Mouse (Mus musculus) inflammation-experienced regulatory T-cells, adult 6 months (primary cell): Measurements from ENCODE around the gene Ip6k1. TPM values are rescaled to one million over a fixed set of nuclear protein-coding genes. Genes with fewer than 3 reads are reported as not detected.

ENCODE experiments used
- ATAC-seq: one replicate; pipeline ENCODE4 v1.8.0; 2017
- polyA plus RNA-seq, 3 experiments: library from polyadenylated mRNA; unstranded; fragments of 100-300 nt; shearing (Covaris generic); gene quantifications; one replicate each; pipeline ENCODE4 v1.2.1; 2017

Ip6k1 gene
- polyA plus RNA-seq, 3 experiments from 2014 or later: 20.8 to 95.9 (median 58.2) TPM

DNA sequence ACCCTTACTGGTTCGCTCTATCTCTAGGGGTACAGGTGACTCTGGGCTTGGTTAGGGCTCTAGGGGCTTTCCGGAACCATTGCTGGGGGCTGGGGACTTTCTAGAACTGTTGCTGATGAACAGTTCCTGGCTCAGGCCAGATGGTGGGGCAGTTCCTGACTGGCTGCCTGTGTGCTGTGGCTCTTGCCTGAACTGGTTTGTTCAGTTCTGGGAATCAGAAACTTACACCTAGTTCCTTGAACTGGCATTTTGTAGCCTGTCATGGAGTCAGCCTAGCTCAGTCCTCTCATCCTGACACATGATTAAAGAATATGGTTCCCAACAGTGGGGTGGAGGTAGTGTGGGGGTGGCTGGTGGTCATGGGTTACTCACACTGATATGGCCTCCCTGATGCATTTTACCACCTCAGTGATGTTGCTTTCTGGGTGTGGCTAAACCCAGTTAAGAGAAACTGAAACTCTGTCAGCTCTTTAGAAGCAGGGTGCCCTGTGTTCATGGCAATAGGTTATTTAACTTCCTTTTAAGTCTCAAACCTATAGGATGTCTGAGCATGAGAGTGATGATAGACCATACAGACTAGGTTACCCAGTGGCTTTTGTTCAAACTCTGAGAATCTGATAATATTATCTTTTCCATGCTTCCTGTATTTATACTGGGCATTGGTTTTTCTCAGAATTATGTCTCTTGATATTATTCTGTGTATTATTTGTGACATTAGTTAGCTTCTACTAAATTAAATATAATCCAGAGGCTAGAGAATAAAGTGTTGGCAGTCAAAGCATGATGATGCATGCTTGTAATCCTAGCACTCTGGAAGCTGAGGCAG lies 33.2 kb downstream of the Ip6k1 start:
- peak; percentile 87 for ATAC-seq

- no peak for ATAC-seq
These were observed 42.6 kb downstream of the Ip6k1 start for GRCm38 (mm10) chr9:108044751-108045492.

GRCm38 (mm10) chr9:108046582-108046981 lies 44.3 kb downstream of the Ip6k1 start:
- no peak for ATAC-seq

DNA sequence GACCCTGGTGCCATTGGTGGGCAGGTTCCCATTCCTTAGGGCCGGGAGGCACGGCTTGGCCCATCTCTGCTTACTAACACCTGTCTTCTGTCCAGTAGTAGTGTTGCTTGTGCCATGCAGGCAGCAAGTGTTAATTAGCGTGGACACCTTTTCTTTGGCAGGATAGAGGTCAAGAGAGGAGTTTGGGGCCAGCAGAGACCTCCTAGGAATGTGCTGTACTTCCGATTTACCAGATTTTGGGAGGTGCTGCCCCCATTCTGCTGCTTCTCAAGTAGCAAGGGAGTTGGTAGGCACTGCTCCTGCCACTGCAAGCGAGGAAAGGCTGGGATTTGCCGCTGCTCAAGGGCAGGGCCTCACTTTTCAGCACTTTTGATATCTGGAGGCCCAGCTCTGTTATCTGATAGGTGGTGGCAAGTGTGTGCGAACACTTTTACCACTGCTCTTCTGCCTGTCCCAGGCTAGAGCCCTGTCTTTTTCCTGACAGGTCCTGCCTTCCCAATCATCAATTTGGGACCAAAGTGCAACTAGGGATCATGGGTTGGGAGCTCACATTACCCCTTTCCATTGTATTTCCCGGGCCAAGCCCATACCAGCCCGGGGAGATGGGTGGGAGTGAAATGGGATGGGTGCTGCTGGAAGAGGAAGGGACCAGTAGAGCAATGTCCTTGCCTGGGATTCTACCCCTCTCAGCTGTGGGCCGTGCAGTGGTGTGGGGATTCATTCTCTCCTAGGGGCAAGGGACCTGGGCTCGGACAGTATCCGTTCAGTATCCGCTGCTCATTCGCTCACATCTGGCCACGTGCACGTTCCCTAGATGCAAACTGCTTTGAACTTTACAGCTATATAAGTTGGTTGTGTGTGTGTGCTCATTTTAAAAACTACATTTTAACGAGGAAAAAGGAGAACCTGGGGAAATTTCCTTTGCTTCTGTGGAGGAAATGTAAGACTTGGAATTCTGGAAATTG lies 45.6 kb downstream of the Ip6k1 start:
- no peak for ATAC-seq

GRCm38 (mm10) chr9:108048566-108048955 lies 46.3 kb downstream of the Ip6k1 start:
- ATAC-seq: no peak

DNA sequence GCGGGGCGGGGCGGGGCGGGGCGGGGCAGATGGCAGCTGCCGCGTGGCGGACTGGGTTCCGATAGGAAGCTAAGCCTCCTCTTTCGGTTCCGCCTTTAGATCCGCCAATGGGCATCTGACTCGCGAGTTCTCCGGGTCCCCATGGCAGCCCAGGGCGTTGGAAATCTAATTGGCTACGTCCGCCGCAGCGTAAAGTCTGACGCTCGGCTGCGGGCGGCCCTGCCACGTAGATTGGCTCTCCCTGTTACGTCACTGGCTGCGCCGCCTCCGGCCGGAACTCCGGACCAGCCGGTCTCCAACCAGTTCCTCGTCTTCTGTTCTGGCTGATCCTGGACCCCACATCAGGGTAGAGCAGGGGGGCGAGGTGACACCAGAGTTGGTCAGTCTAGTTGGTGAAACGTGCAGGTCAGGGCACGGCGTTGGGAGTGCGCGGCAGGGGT lies 46.7 kb downstream of the Ip6k1 start, which contains the start of gene Gmppb:
Gene Gmppb, plus strand, starts transcription at position 227 of the 440 bp plus-strand sequence.
- peak; percentile 92 for ATAC-seq

- ATAC-seq: peak; percentile 3
These were observed 47.4 kb downstream of the Ip6k1 start for GRCm38 (mm10) chr9:108049561-108050251.

DNA sequence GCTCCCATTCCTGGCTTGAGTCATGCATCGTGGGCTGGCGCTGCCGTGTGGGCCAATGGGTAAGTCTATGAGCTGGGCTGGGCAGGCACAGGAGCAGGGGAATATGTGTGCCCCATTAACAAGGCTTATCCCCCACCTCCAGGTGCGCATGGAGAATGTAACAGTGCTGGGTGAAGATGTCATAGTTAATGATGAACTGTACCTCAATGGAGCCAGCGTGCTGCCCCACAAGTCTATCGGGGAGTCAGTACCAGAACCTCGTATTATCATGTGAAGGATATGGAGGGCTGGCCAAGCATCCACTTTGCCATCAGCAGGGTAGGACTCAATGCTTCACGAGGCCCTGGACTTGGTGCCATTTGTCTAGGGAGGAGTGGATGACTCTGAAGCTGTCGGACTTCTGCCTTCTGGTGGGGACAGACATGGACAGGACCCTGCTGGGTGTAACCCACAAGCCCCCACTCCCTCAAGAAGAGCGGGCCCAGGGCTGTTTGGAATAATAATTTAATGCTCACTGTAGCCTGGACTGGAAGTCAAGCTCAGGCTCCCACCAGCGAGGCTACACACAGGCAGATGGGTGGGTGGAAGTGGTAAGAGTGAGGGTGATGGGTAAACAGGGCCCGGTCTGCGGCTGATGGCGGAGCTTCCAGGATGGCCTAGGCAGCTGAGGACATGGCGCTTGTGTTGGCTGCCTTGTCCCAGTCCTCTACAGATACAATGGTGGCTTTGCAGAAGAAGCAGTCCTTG lies 49.1 kb downstream of the Ip6k1 start:
- no peak for ATAC-seq

DNA sequence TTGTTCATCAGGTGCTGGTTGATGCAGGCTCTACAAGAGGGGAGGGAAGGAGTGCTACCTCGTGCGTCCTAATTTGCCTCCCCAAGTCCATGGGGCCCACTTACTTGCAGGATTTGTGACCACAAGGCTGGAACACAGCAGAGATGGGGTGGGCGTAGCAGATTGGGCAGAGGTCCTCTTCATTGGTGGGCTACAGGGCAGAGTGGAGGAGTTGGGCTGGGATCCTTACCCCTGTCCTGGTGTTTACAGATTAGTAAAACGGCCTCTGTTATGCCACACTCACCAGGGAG lies 49.6 kb downstream of the Ip6k1 start:
- ATAC-seq: no peak

DNA sequence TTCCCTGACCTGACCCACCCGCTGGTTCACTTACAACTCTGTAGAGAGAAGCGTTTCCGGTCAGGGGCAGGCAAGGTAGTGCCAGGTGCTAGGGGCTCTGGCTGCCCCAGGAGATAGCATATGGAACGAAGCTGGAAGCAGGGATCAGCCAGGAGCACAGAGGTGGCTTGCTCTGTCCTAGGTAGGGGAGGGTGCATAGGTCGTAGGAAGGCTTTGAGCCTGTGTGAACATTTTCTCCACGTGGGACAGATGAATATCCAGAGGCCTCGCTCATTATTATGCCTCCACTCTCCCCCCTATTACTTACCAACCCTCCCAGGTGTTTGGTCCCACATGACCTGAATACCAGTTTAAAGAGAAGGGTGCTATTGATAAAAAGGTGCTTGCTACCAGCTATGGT lies 50.1 kb downstream of the Ip6k1 start:
- ATAC-seq: no peak

- peak; percentile 68 for ATAC-seq
These were observed 50.8 kb downstream of the Ip6k1 start, which contains the start of gene Amigo3 for GRCm38 (mm10) chr9:108052885-108053664. TSS of gene Amigo3 (plus strand) at chr9:108053159.

GRCm38 (mm10) chr9:108053665-108054225 lies 51.4 kb downstream of the Ip6k1 start:
- no peak for ATAC-seq

DNA sequence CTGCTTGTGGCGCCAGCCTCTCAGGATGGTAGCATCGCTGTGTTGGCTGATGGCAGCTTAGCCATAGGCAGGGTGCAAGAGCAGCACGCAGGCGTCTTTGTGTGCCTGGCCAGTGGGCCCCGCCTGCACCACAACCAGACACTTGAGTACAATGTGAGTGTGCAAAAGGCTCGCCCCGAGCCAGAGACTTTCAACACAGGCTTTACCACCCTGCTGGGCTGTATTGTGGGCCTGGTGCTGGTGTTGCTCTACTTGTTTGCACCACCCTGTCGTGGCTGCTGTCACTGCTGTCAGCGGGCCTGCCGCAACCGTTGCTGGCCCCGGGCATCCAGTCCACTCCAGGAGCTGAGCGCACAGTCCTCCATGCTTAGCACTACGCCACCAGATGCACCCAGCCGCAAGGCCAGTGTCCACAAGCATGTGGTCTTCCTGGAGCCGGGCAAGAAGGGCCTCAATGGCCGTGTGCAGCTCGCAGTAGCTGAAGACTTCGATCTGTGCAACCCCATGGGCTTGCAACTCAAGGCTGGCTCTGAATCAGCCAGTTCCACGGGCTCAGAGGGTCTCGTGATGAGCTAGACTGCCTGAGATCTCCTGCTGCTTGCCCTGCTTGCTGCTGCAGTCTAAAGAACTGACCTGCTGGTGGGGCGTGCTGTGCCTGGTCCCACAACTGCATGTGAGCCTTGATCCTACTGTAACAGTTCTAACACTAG lies 52.2 kb downstream of the Ip6k1 start:
- no peak for ATAC-seq

GRCm38 (mm10) chr9:108055061-108055460 lies 52.8 kb downstream of the Ip6k1 start:
- no peak for ATAC-seq

DNA sequence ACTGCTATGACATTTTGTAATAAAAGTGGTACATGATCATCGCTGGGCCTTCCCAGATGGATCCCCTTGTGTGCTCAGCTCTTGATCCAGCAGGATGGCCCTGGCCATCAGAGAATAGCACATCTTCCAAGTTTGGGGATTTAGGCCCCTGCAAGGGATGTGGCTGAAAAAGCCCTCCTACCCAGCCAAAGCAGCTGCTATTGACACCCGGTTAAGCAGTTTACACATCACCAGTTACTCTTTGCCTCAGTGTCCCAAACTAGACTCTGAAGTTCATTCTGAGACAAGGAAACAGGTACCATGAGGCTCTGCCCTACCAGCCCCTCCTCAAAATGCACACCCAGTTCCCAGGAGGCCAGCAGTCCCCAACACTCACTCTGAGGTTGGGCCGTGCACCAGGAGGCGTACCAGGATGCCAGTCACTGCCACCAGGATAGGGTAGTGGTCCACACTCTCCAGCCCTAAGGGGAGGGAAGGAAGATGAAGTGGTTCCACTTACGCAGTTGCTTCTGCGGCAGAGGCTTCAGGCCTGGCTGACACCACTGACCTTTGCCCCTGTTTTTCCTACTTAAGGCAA lies 53.4 kb downstream of the Ip6k1 start:
- ATAC-seq: no peak

DNA sequence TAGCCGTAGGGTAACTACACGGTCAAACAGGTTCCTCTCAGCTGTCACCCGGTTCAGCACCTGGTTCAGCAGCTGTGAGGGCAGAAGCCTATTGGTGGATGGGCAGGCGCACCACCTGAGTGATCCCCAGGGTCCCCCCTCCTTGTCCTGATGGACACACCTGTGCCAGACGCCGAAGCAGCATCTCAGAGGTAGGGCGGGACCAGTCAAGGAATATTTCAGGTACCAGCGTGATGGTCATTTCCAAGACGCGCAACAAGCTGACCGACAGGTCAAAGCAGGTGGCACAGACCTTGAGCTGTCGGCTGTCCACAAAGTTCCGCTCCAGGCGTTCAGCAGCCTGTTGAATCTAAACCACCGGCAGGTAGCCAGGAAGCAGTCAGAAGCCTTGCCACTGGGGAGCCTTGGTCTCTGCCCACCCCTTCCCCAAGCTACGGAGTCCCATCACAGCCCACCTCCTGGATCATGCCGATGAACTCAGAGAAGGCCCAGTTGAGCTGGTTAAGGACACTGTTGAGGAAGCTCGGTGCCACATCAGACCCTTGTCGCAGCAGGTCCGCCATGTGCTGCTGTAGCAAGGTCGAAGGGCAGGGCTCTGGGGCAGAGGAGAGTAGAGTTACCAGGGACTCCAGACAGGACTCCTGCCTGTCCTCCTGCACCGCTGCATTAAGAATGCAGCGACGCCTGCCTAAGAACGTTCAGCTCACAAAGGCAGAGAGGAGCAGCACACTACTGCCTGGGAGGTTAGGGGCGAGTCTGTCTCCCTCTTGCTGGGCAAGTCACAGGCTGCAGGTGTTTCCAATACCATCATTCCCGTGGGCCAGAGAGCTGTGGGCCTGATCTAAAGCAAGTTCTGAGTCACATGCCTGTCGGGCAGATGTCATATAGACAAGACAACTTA lies 54.3 kb downstream of the Ip6k1 start:
- ATAC-seq: no peak

GRCm38 (mm10) chr9:108057262-108057562 lies 54.9 kb downstream of the Ip6k1 start:
- no peak for ATAC-seq

DNA sequence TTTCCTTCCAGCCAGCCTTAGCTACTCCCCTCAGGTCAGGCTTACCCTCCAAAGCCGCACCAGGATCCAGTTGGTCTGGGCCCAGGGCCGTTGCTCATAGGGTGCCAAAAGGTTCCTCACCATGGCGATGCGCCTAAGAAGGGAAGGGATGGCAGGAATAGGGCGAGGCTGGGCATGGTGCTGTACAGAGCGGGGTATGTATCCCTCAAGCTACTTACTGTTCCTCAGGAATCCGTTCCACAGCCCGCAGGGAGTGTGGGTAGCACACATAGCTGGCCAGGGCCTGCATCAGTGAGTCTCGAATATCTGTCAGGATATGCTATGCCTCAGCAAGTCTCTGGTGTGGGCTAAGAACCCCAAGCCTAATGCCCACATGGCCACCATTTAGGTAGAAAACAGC lies 56.0 kb downstream of the Ip6k1 start:
- no peak for ATAC-seq
